ENCODE assay signal across 23 mouse cellular contexts in the genomic region with DNA sequence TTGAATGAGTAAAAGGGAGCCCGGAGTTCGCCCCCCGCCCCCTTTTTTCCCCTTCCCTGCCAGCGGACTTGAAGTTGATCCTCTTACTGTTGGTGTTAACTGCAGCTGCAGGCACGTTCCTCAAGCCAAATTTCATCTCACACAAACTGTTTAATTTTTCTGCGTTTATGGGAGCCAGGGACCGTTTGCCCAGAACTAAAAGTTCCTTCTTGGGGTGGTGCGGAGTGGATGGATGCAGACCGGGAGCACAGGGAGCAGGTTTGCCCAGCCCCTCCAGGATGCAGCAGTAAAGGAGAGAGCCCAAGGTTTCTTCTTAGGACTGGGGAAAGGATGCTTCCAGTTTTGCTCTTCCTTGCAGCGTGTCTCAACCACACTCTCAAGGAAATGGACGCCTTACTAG. TPM values are rescaled to one million over a fixed set of nuclear protein-coding genes. Genes with fewer than 3 reads are reported as not detected.
A peak's percentile ranks its signal among the peaks of the same experiment; 100 is the strongest.
DNase-seq lines count a peak whose midpoint lies in the region; ATAC-seq lines count a peak whose summit lies in the region.
"Had no signal": no experiment of that assay in that cellular context is flagged by ENCODE, and none has a peak within 500 bp of the region (broad histone marks: within the 10 kb centered on the region; RNA-seq: fewer than 3 reads in every experiment).

No protein-coding gene starts in this region.

- peaks cover 100% of the 10 kb centered on the region for H3K27me3 ChIP-seq in forebrain, embryonic 10.5 days (ENCODE audit: poor library complexity, severe bottlenecking)
- peaks cover 62% of the 10 kb centered on the region for H3K27me3 ChIP-seq in forebrain, embryonic 14.5 days (replicated peaks; ENCODE audit: control insufficient read depth, insufficient read depth, low read length)
- peaks cover 74% of the 10 kb centered on the region for H3K27me3 ChIP-seq in hindbrain, embryonic 11.5 days (ENCODE audit: control insufficient read depth, insufficient read depth, low read length)
- H3K27me3 ChIP-seq in hindbrain, embryonic 13.5 days = peaks cover 91% of the 10 kb centered on the region
- H3K27me3 ChIP-seq in limb, embryonic 12.5 days = peaks cover 81% of the 10 kb centered on the region
- H3K27me3 ChIP-seq in midbrain, embryonic 15.5 days (replicated peaks) = peaks cover 80% of the 10 kb centered on the region

- ATAC-seq in forebrain, embryonic 14.5 days = no peak
- no peak for ATAC-seq in hindbrain, embryonic 11.5 days (ENCODE audit: low FRiP score)
- no peak for ATAC-seq in hindbrain, embryonic 13.5 days (ENCODE audit: low FRiP score)
- no peak for ATAC-seq in limb, embryonic 12.5 days (ENCODE audit: insufficient number of reproducible peaks, insufficient read depth, low FRiP score, low TSS enrichment, low read depth)
- ATAC-seq in midbrain, embryonic 15.5 days (replicated peaks) = no peak
- ATAC-seq: inflammation-experienced regulatory T-cells, adult 6 months; lung, postnatal 0 days; Patski had no signal

- no peaks in the 10 kb centered on the region for H3K9me3 ChIP-seq in forebrain, embryonic 10.5 days
- no peaks in the 10 kb centered on the region for H3K9me3 ChIP-seq in forebrain, embryonic 14.5 days (replicated peaks; ENCODE audit: control insufficient read depth, low read length)
- no peaks in the 10 kb centered on the region for H3K9me3 ChIP-seq in hindbrain, embryonic 11.5 days (ENCODE audit: control insufficient read depth, low read length)
- no peaks in the 10 kb centered on the region for H3K9me3 ChIP-seq in hindbrain, embryonic 13.5 days
- no peaks in the 10 kb centered on the region for H3K9me3 ChIP-seq in limb, embryonic 12.5 days
- no peaks in the 10 kb centered on the region for H3K9me3 ChIP-seq in midbrain, embryonic 15.5 days
- H3K9me3 ChIP-seq: embryonic facial prominence, embryonic 12.5 days; liver, embryonic 15.5 days; neural tube, embryonic 12.5 days had no signal

- WGBS in forebrain, embryonic 10.5 days = 2% methylated on average over 11 of the region's 11 CpGs
- WGBS in forebrain, embryonic 14.5 days = 3% methylated on average over 11 of the region's 11 CpGs
- WGBS in hindbrain, embryonic 11.5 days = 2% methylated on average over 11 of the region's 11 CpGs
- WGBS in hindbrain, embryonic 13.5 days = 3% methylated on average over 11 of the region's 11 CpGs
- WGBS in limb, embryonic 12.5 days = 3% methylated on average over 11 of the region's 11 CpGs
- WGBS in midbrain, embryonic 15.5 days = 1% methylated on average over 11 of the region's 11 CpGs

- H3K9ac ChIP-seq in forebrain, embryonic 14.5 days (ENCODE audit: low read length) = no peak overlapping the region
- H3K9ac ChIP-seq in hindbrain, embryonic 11.5 days (ENCODE audit: low read depth, low read length) = no peak overlapping the region
- H3K9ac ChIP-seq in hindbrain, embryonic 13.5 days = no peak overlapping the region
- no peak overlapping the region for H3K9ac ChIP-seq in limb, embryonic 12.5 days (replicated peaks)
- H3K9ac ChIP-seq in midbrain, embryonic 15.5 days = no peak overlapping the region
- H3K9ac ChIP-seq: embryonic facial prominence, embryonic 12.5 days; liver, embryonic 15.5 days; neural tube, embryonic 12.5 days had no signal

- no peak overlapping the region for H3K4me2 ChIP-seq in forebrain, embryonic 14.5 days (ENCODE audit: low read length)
- H3K4me2 ChIP-seq in hindbrain, embryonic 11.5 days (replicated peaks; ENCODE audit: low read depth, low read length) = no peak overlapping the region
- no peak overlapping the region for H3K4me2 ChIP-seq in hindbrain, embryonic 13.5 days
- H3K4me2 ChIP-seq in limb, embryonic 12.5 days = peak overlapping the region; percentile 28; the same call in 1 of the 2 replicates
- peak overlapping the region; percentile 2; the same call in 1 of the 2 replicates for H3K4me2 ChIP-seq in midbrain, embryonic 15.5 days
- H3K4me2 ChIP-seq: embryonic facial prominence, embryonic 12.5 days; liver, embryonic 15.5 days; neural tube, embryonic 12.5 days had no signal

- H3K27ac ChIP-seq in forebrain, embryonic 10.5 days = no peak overlapping the region
- H3K27ac ChIP-seq in forebrain, embryonic 14.5 days (ENCODE audit: low read depth, low read length) = no peak overlapping the region
- H3K27ac ChIP-seq in hindbrain, embryonic 11.5 days (ENCODE audit: low read depth, low read length) = no peak overlapping the region
- H3K27ac ChIP-seq in hindbrain, embryonic 13.5 days = no peak overlapping the region
- H3K27ac ChIP-seq in limb, embryonic 12.5 days = no peak overlapping the region
- H3K27ac ChIP-seq in midbrain, embryonic 15.5 days = no peak overlapping the region
- H3K27ac ChIP-seq: embryonic facial prominence, embryonic 12.5 days; left cerebral cortex, adult 2 months; liver, embryonic 15.5 days; neural tube, embryonic 12.5 days had no signal

- peaks cover 66% of the 10 kb centered on the region for H3K4me1 ChIP-seq in forebrain, embryonic 10.5 days
- 0 out of 2 replicates have a peak, but pooled peaks cover 8% of the 10 kb centered on the region for H3K4me1 ChIP-seq in forebrain, embryonic 14.5 days (ENCODE audit: control insufficient read depth, insufficient read depth, low read length)
- 0 out of 2 replicates have a peak, but pooled peaks cover 2% of the 10 kb centered on the region for H3K4me1 ChIP-seq in hindbrain, embryonic 11.5 days (replicated peaks; ENCODE audit: control insufficient read depth, insufficient read depth, low read length)
- peaks cover 16% of the 10 kb centered on the region for H3K4me1 ChIP-seq in hindbrain, embryonic 13.5 days (replicated peaks)
- H3K4me1 ChIP-seq in limb, embryonic 12.5 days (replicated peaks) = peaks cover 31% of the 10 kb centered on the region
- peaks cover 38% of the 10 kb centered on the region for H3K4me1 ChIP-seq in midbrain, embryonic 15.5 days
- H3K4me1 ChIP-seq: liver, embryonic 15.5 days had no signal

- peak overlapping the region; percentile 46 for H3K4me3 ChIP-seq in forebrain, embryonic 10.5 days
- H3K4me3 ChIP-seq in forebrain, embryonic 14.5 days (ENCODE audit: low read depth, low read length) = no peak overlapping the region
- H3K4me3 ChIP-seq in hindbrain, embryonic 11.5 days (ENCODE audit: low read depth, low read length) = no peak overlapping the region
- H3K4me3 ChIP-seq in hindbrain, embryonic 13.5 days = no peak overlapping the region
- H3K4me3 ChIP-seq in limb, embryonic 12.5 days (replicated peaks) = peak overlapping the region; percentile 19; the same call in 1 of the 2 replicates
- no peak overlapping the region for H3K4me3 ChIP-seq in midbrain, embryonic 15.5 days
- H3K4me3 ChIP-seq: embryonic facial prominence, embryonic 12.5 days; left cerebral cortex, adult 2 months; liver, embryonic 15.5 days; neural tube, embryonic 12.5 days had no signal

- peak; percentile 36 for DNase-seq in forebrain, embryonic 10.5 days (ENCODE audit: extremely low spot score, low spot score)
- no peak for DNase-seq in forebrain, embryonic 14.5 days (ENCODE audit: low spot score)
- DNase-seq in hindbrain, embryonic 11.5 days (ENCODE audit: low spot score) = peak; percentile 18
- DNase-seq in frontal cortex, postnatal 14 days (ENCODE audit: low spot score in 2 of 2) = no peak
- no peak for DNase-seq in thymus, postnatal 10 days (ENCODE audit: low spot score in 2 of 2)
- DNase-seq: adrenal gland, adult 8-10 months; cerebellum, adult 9-10 months; gastrocnemius, postnatal 36 days; kidney, adult 9 months; kidney, postnatal 36 days; left cerebral cortex, postnatal 4 days; thymus, postnatal 14 days had no signal

- H3K36me3 ChIP-seq in forebrain, embryonic 10.5 days (replicated peaks) = no peaks in the 10 kb centered on the region
- H3K36me3 ChIP-seq in forebrain, embryonic 14.5 days (ENCODE audit: control insufficient read depth, insufficient read depth, low read length) = no peaks in the 10 kb centered on the region
- no peaks in the 10 kb centered on the region for H3K36me3 ChIP-seq in hindbrain, embryonic 11.5 days (ENCODE audit: control insufficient read depth, insufficient read depth, low read length)
- no peaks in the 10 kb centered on the region for H3K36me3 ChIP-seq in hindbrain, embryonic 13.5 days
- no peaks in the 10 kb centered on the region for H3K36me3 ChIP-seq in limb, embryonic 12.5 days
- no peaks in the 10 kb centered on the region for H3K36me3 ChIP-seq in midbrain, embryonic 15.5 days (replicated peaks)
- H3K36me3 ChIP-seq: embryonic facial prominence, embryonic 12.5 days; liver, embryonic 15.5 days; neural tube, embryonic 12.5 days had no signal

RNA-seq across cellular contexts. Expression of a gene that starts 2.1 kb away (rescaled TPM):
- 1.8 and 2.7 TPM in 2 replicates for polyA plus RNA-seq in forebrain, embryonic 10.5 days (2016; fragmentation: Nextera tagmentation; extraction: Ambion mirVana)
- 5.4 and 5.9 TPM in 2 replicates for polyA plus RNA-seq in forebrain, embryonic 14.5 days (2014; fragmentation: Nextera tagmentation; extraction: Ambion mirVana)
- polyA plus RNA-seq in hindbrain, embryonic 11.5 days (2014; fragmentation: Nextera tagmentation; extraction: Ambion mirVana) = 0.60 and 1.1 TPM in 2 replicates
- polyA plus RNA-seq in hindbrain, embryonic 13.5 days (2015; fragmentation: Nextera tagmentation; extraction: Ambion mirVana) = 1.8 and 1.9 TPM in 2 replicates
- not detected in 2 replicates for polyA plus RNA-seq in limb, embryonic 12.5 days (2016; fragmentation: Nextera tagmentation; extraction: Ambion mirVana)
- polyA plus RNA-seq in midbrain, embryonic 15.5 days (2015; fragmentation: Nextera tagmentation; extraction: Ambion mirVana) = 5.4 and 5.8 TPM in 2 replicates
- polyA plus RNA-seq: inflammation-experienced regulatory T-cells, adult 6 months; liver, embryonic 15.5 days; lung, postnatal 0 days; Patski; small intestine, adult 2 months had no signal

Comparison
In these comparisons a context has a peak if more than half of its experiments do, and no peak if none do; other contexts are left out.
1. DNase-seq: peak in forebrain, embryonic 10.5 days (single experiment) and hindbrain, embryonic 11.5 days (single experiment); none in forebrain, embryonic 14.5 days (single experiment), frontal cortex, postnatal 14 days (0 of 2) and thymus, postnatal 10 days (0 of 2).
2. H3K4me3 ChIP-seq: peak in forebrain, embryonic 10.5 days (single experiment) and limb, embryonic 12.5 days (single experiment); none in forebrain, embryonic 14.5 days (single experiment), hindbrain, embryonic 11.5 days (single experiment), hindbrain, embryonic 13.5 days (single experiment) and midbrain, embryonic 15.5 days (single experiment).
3. H3K4me2 ChIP-seq: peak in limb, embryonic 12.5 days (single experiment) and midbrain, embryonic 15.5 days (single experiment); none in forebrain, embryonic 14.5 days (single experiment), hindbrain, embryonic 11.5 days (single experiment) and hindbrain, embryonic 13.5 days (single experiment).